Mouse (Mus musculus): ENCODE measurements around the gene Dbnl. TPM values are rescaled to one million over a fixed set of nuclear protein-coding genes. Genes with fewer than 3 reads are reported as not detected.
"Not testable (repeated sequence)": the region's sequence is repeated elsewhere in the genome, so short reads cannot be mapped to it uniquely, and the experiment has no call there.

Dbnl gene
- polyA plus RNA-seq, 1 experiment from 2014 or later, result 148 TPM

- Histone ChIP-seq H3K36me3 (peaks cover 86% of the 10 kb centered on the region), H3K4me3 (no peak overlapping the region), H3K9me3 (no peaks in the 10 kb centered on the region), H3K4me1 (no peaks in the 10 kb centered on the region), H3K9ac (replicated peaks) (no peak overlapping the region), H3K27me3 (no peaks in the 10 kb centered on the region), H3K27ac (replicated peaks) (no peak overlapping the region), H3K4me2 (replicated peaks) (no peak overlapping the region)
- no peak for ATAC-seq (ENCODE audit: low FRiP score, low read depth)
- WGBS, result 92% methylated on average over 5 of the region's 5 CpGs
Measured at GRCm38 (mm10) chr11:5797928-5798327, 9.6 kb downstream of the Dbnl start.

- no peak for ATAC-seq (ENCODE audit: low FRiP score, low read depth)
- Histone ChIP-seq H3K9ac (replicated peaks) (no peak overlapping the region), H3K36me3 (peaks cover 68% of the 10 kb centered on the region), H3K4me3 (no peak overlapping the region), H3K4me1 (peaks cover 8% of the 10 kb centered on the region; the same call in 1 of the 2 replicates), H3K9me3 (no peaks in the 10 kb centered on the region), H3K4me2 (replicated peaks) (no peak overlapping the region), H3K27ac (replicated peaks) (no peak overlapping the region), H3K27me3 (no peaks in the 10 kb centered on the region)
- 92% methylated on average over 17 of the region's 17 CpGs for WGBS
Measured at GRCm38 (mm10) chr11:5799621-5800490, 11.6 kb downstream of the Dbnl start.

- Histone ChIP-seq H3K4me3 (no peak overlapping the region), H3K27me3 (no peaks in the 10 kb centered on the region), H3K9ac (replicated peaks) (no peak overlapping the region), H3K36me3 (peaks cover 51% of the 10 kb centered on the region), H3K4me1 (peaks cover 8% of the 10 kb centered on the region; the same call in 1 of the 2 replicates), H3K9me3 (no peaks in the 10 kb centered on the region), H3K4me2 (replicated peaks) (no peak overlapping the region), H3K27ac (replicated peaks) (no peak overlapping the region)
- no peak for ATAC-seq (ENCODE audit: low FRiP score, low read depth)
- WGBS, result 94% methylated on average over 16 of the region's 16 CpGs
Measured at GRCm38 (mm10) chr11:5801511-5801910, 13.2 kb downstream of the Dbnl start.

GRCm38 (mm10) chr11:5802005-5802404 is 13.7 kb downstream of the Dbnl start:
- Histone ChIP-seq H3K9ac (replicated peaks) (no peak overlapping the region), H3K4me3 (no peak overlapping the region), H3K27me3 (no peaks in the 10 kb centered on the region), H3K4me2 (replicated peaks) (no peak overlapping the region), H3K4me1 (peaks cover 8% of the 10 kb centered on the region; the same call in 1 of the 2 replicates), H3K27ac (replicated peaks) (no peak overlapping the region), H3K9me3 (no peaks in the 10 kb centered on the region), H3K36me3 (peaks cover 46% of the 10 kb centered on the region)
- 80% methylated on average over 12 of the region's 12 CpGs for WGBS
- ATAC-seq (ENCODE audit: low FRiP score, low read depth), result no peak

GRCm38 (mm10) chr11:5802457-5803217 is 14.3 kb downstream of the Dbnl start:
- no peak for ATAC-seq (ENCODE audit: low FRiP score, low read depth)
- H3K4me3 ChIP-seq, result no peak overlapping the region
- H3K27me3 ChIP-seq, result no peaks in the 10 kb centered on the region
- peaks cover 8% of the 10 kb centered on the region; the same call in 1 of the 2 replicates for H3K4me1 ChIP-seq
- no peaks in the 10 kb centered on the region for H3K9me3 ChIP-seq
- no peak overlapping the region for H3K9ac ChIP-seq (replicated peaks)
- H3K27ac ChIP-seq (replicated peaks), result no peak overlapping the region
- no peak overlapping the region for H3K4me2 ChIP-seq (replicated peaks)
- WGBS, result 76% methylated on average over 8 of the region's 8 CpGs
- H3K36me3 ChIP-seq, result peaks cover 40% of the 10 kb centered on the region

GRCm38 (mm10) chr11:5803551-5803981 is 15.3 kb downstream of the Dbnl start, which contains the start of gene Pgam2:
Pgam2 (minus strand) TSS chr11:5803733.
- WGBS, result 60% methylated on average over 8 of the region's 8 CpGs
- Histone ChIP-seq H3K9ac (replicated peaks) (no peak within 1 kb of the TSS), H3K4me1 (peaks cover 8% of the 10 kb centered on the region; the same call in 1 of the 2 replicates), H3K27ac (replicated peaks) (no peak within 1 kb of the TSS), H3K4me2 (replicated peaks) (no peak within 1 kb of the TSS), H3K36me3 (peaks cover 32% of the 10 kb centered on the region), H3K27me3 (no peaks in the 10 kb centered on the region), H3K9me3 (no peaks in the 10 kb centered on the region), H3K4me3 (no peak within 1 kb of the TSS)
- no peak for ATAC-seq (ENCODE audit: low FRiP score, low read depth)

- H3K27ac ChIP-seq (replicated peaks), result no peak overlapping the region
- no peaks in the 10 kb centered on the region for H3K27me3 ChIP-seq
- H3K36me3 ChIP-seq, result peaks cover 26% of the 10 kb centered on the region
- H3K9ac ChIP-seq (replicated peaks), result no peak overlapping the region
- ATAC-seq (ENCODE audit: low FRiP score, low read depth), result no peak
- no peaks in the 10 kb centered on the region for H3K9me3 ChIP-seq
- H3K4me2 ChIP-seq (replicated peaks), result no peak overlapping the region
- no peak overlapping the region for H3K4me3 ChIP-seq
- peaks cover 8% of the 10 kb centered on the region; the same call in 1 of the 2 replicates for H3K4me1 ChIP-seq
- 80% methylated on average over 5 of the region's 5 CpGs for WGBS
Measured at GRCm38 (mm10) chr11:5804174-5804573, 15.9 kb downstream of the Dbnl start.

- no peak overlapping the region for H3K9ac ChIP-seq (replicated peaks)
- no peak overlapping the region for H3K27ac ChIP-seq (replicated peaks)
- no peak overlapping the region for H3K4me3 ChIP-seq
- no peaks in the 10 kb centered on the region for H3K27me3 ChIP-seq
- no peaks in the 10 kb centered on the region for H3K9me3 ChIP-seq
- H3K4me1 ChIP-seq, result peaks cover 8% of the 10 kb centered on the region; the same call in 1 of the 2 replicates
- no peak for ATAC-seq (ENCODE audit: low FRiP score, low read depth)
- no peak overlapping the region for H3K4me2 ChIP-seq (replicated peaks)
- 84% methylated on average over 3 of the region's 3 CpGs for WGBS
- H3K36me3 ChIP-seq, result peaks cover 11% of the 10 kb centered on the region
Measured at GRCm38 (mm10) chr11:5805711-5806110, 17.4 kb downstream of the Dbnl start.

- H3K27ac ChIP-seq (replicated peaks), result no peak overlapping the region
- H3K9ac ChIP-seq (replicated peaks), result no peak overlapping the region
- peaks cover 8% of the 10 kb centered on the region; the same call in 1 of the 2 replicates for H3K4me1 ChIP-seq
- WGBS, result 87% methylated on average over 9 of the region's 9 CpGs
- H3K27me3 ChIP-seq, result no peaks in the 10 kb centered on the region
- H3K36me3 ChIP-seq, result no peaks in the 10 kb centered on the region
- no peak overlapping the region for H3K4me2 ChIP-seq (replicated peaks)
- H3K9me3 ChIP-seq, result no peaks in the 10 kb centered on the region
- H3K4me3 ChIP-seq, result no peak overlapping the region
- ATAC-seq (ENCODE audit: low FRiP score, low read depth), result no peak
Measured at GRCm38 (mm10) chr11:5807956-5808355, 19.7 kb downstream of the Dbnl start.

- ATAC-seq (ENCODE audit: low FRiP score, low read depth); H3K9me3 ChIP-seq; H3K27ac ChIP-seq (replicated peaks); H3K4me3 ChIP-seq; H3K27me3 ChIP-seq; H3K9ac ChIP-seq (replicated peaks); H3K4me1 ChIP-seq; H3K4me2 ChIP-seq (replicated peaks); H3K36me3 ChIP-seq: not testable (repeated sequence)
- 93% methylated on average over 4 of the region's 4 CpGs for WGBS
Measured at GRCm38 (mm10) chr11:5809487-5809886, 21.2 kb downstream of the Dbnl start.

- H3K27ac ChIP-seq (replicated peaks), result no peak overlapping the region
- H3K36me3 ChIP-seq, result no peaks in the 10 kb centered on the region
- no peak overlapping the region for H3K9ac ChIP-seq (replicated peaks)
- H3K4me1 ChIP-seq, result no peaks in the 10 kb centered on the region
- WGBS, result 79% methylated on average over 10 of the region's 10 CpGs
- no peak for ATAC-seq (ENCODE audit: low FRiP score, low read depth)
- no peaks in the 10 kb centered on the region for H3K9me3 ChIP-seq
- H3K27me3 ChIP-seq, result no peaks in the 10 kb centered on the region
- no peak overlapping the region for H3K4me2 ChIP-seq (replicated peaks)
- H3K4me3 ChIP-seq, result no peak overlapping the region
Measured at GRCm38 (mm10) chr11:5813381-5813780, 25.1 kb downstream of the Dbnl start.

GRCm38 (mm10) chr11:5819223-5819622 is 30.9 kb downstream of the Dbnl start:
- H3K4me3 ChIP-seq, result no peak overlapping the region
- 69% methylated on average over 2 of the region's 2 CpGs for WGBS
- no peak overlapping the region for H3K9ac ChIP-seq (replicated peaks)
- H3K27me3 ChIP-seq, result no peaks in the 10 kb centered on the region
- no peak overlapping the region for H3K27ac ChIP-seq (replicated peaks)
- no peaks in the 10 kb centered on the region for H3K4me1 ChIP-seq
- H3K4me2 ChIP-seq (replicated peaks), result no peak overlapping the region
- no peaks in the 10 kb centered on the region for H3K36me3 ChIP-seq
- ATAC-seq (ENCODE audit: low FRiP score, low read depth), result no peak
- H3K9me3 ChIP-seq, result no peaks in the 10 kb centered on the region
